ENCODE assay signal across 7 mouse cellular contexts in the genomic region with DNA sequence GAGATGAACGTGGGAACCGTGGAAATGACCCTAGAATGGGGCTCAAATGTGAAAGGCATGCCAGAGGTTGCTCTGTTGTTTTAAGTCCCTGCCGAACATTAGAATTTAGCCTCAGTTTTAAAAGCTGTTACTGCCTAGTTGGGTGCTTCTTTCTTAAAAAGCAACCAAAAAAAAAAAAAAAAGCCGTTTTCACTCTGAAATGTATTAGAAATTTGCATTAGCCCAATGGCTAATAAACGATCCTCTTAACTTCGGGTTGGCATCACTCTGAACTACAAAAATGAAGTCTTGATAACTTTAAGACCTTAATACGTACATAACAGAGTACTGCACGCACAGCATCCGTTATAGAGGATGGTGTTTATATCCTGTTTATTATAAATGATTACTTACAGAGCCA. TPM values are rescaled to one million over a fixed set of nuclear protein-coding genes. Genes with fewer than 3 reads are reported as not detected.
DNase-seq lines count a peak whose midpoint lies in the region; ATAC-seq and TF ChIP-seq lines count a peak whose summit lies in the region.

No protein-coding gene starts in this region.

- peak overlapping the region; percentile 97 for H3K4me3 ChIP-seq in megakaryocyte, embryonic 14.5 days (replicated peaks)
- peak overlapping the region; percentile 97 for H3K4me3 ChIP-seq in forebrain, embryonic 10.5 days
- H3K4me3 ChIP-seq in limb, embryonic 14.5 days (replicated peaks; ENCODE audit: low read length), result peak overlapping the region; percentile 95
- peak overlapping the region; percentile 92 for H3K4me3 ChIP-seq in stomach, embryonic 16.5 days (replicated peaks; ENCODE audit: low read length)

- peak overlapping the region; percentile 99 for H3K27ac ChIP-seq in forebrain, embryonic 10.5 days
- H3K27ac ChIP-seq in limb, embryonic 14.5 days (replicated peaks; ENCODE audit: low read depth, low read length), result peak overlapping the region; percentile 94
- peak overlapping the region; percentile 97 for H3K27ac ChIP-seq in stomach, embryonic 16.5 days (ENCODE audit: low read length)

- DNase-seq in forebrain, embryonic 10.5 days (ENCODE audit: extremely low spot score, low spot score), result no peak
- DNase-seq in limb, embryonic 14.5 days (ENCODE audit: low spot score), result no peak
- no peak for DNase-seq in left cerebral cortex, adult 18-20 months (ENCODE audit: low spot score in 2 of 2)
- no peak for DNase-seq in adrenal gland, postnatal 25 days

- H3K27me3 ChIP-seq in megakaryocyte, embryonic 14.5 days (replicated peaks), result no peaks in the 10 kb centered on the region
- no peaks in the 10 kb centered on the region for H3K27me3 ChIP-seq in forebrain, embryonic 10.5 days (ENCODE audit: poor library complexity, severe bottlenecking)
- H3K27me3 ChIP-seq in limb, embryonic 14.5 days (ENCODE audit: control insufficient read depth, insufficient read depth, low read length), result no peaks in the 10 kb centered on the region
- no peaks in the 10 kb centered on the region for H3K27me3 ChIP-seq in stomach, embryonic 16.5 days (ENCODE audit: control insufficient read depth, insufficient read depth, low read length)

- H3K4me1 ChIP-seq in megakaryocyte, embryonic 14.5 days, result peaks cover 37% of the 10 kb centered on the region
- peaks cover 19% of the 10 kb centered on the region for H3K4me1 ChIP-seq in forebrain, embryonic 10.5 days
- H3K4me1 ChIP-seq in limb, embryonic 14.5 days (ENCODE audit: control insufficient read depth, insufficient read depth, low read length), result 0 out of 2 replicates have a peak, but pooled peaks cover 2% of the 10 kb centered on the region
- H3K4me1 ChIP-seq in stomach, embryonic 16.5 days (ENCODE audit: control insufficient read depth, insufficient read depth, low read length), result 0 out of 2 replicates have a peak, but pooled peaks cover 5% of the 10 kb centered on the region

- H3K9me3 ChIP-seq in megakaryocyte, embryonic 14.5 days, result peaks cover 8% of the 10 kb centered on the region
- H3K9me3 ChIP-seq in forebrain, embryonic 10.5 days, result no peaks in the 10 kb centered on the region; the same call in 1 of the 2 replicates
- H3K9me3 ChIP-seq in limb, embryonic 14.5 days (ENCODE audit: control insufficient read depth, low read length), result no peaks in the 10 kb centered on the region
- no peaks in the 10 kb centered on the region; the same call in 1 of the 2 replicates for H3K9me3 ChIP-seq in stomach, embryonic 16.5 days (replicated peaks; ENCODE audit: control insufficient read depth, low read length)

- H3K4me2 ChIP-seq in limb, embryonic 14.5 days (replicated peaks; ENCODE audit: low read depth, low read length, severe bottlenecking), result peak overlapping the region; percentile 88
- H3K4me2 ChIP-seq in stomach, embryonic 16.5 days (ENCODE audit: low read depth, low read length), result peak overlapping the region; percentile 90

- peaks cover 11% of the 10 kb centered on the region for H3K36me3 ChIP-seq in megakaryocyte, embryonic 14.5 days (replicated peaks; ENCODE audit: low read length)
- H3K36me3 ChIP-seq in forebrain, embryonic 10.5 days (replicated peaks), result no peaks in the 10 kb centered on the region
- no peaks in the 10 kb centered on the region for H3K36me3 ChIP-seq in limb, embryonic 14.5 days (ENCODE audit: control insufficient read depth, insufficient read depth, low read length)
- H3K36me3 ChIP-seq in stomach, embryonic 16.5 days (ENCODE audit: control insufficient read depth, insufficient read depth, low read length), result no peaks in the 10 kb centered on the region

- ATAC-seq in megakaryocyte, adult 5-6 weeks (ENCODE audit: poor library complexity, severe bottlenecking), result no peak
- no peak for ATAC-seq in limb, embryonic 14.5 days (ENCODE audit: low FRiP score, low read depth)
- no peak for ATAC-seq in stomach, embryonic 16.5 days (ENCODE audit: insufficient read depth, low FRiP score)

- TF ChIP-seq POLR2A in limb, embryonic 14.5 days (IDR thresholded peaks at IDR 0.05; ENCODE audit: borderline replicate concordance, extremely low read depth, insufficient read depth, insufficient read length), result no peak

- H3K9ac ChIP-seq in limb, embryonic 14.5 days (ENCODE audit: low read depth, low read length, severe bottlenecking), result peak overlapping the region; percentile 86
- H3K9ac ChIP-seq in stomach, embryonic 16.5 days (ENCODE audit: low read length), result peak overlapping the region; percentile 97

- 11% methylated on average over 9 of the region's 9 CpGs for WGBS in forebrain, embryonic 10.5 days
- WGBS in limb, embryonic 14.5 days, result 8% methylated on average over 9 of the region's 9 CpGs
- 5% methylated on average over 9 of the region's 9 CpGs for WGBS in stomach, embryonic 16.5 days

RNA-seq across cellular contexts. Expression of gene Elf2, which starts 1.7 kb away (rescaled TPM):
- polyA plus RNA-seq in megakaryocyte, embryonic 14.5 days (2012; ENCODE audit: insufficient read depth, low replicate concordance), result 1.5 and 8.7 TPM in 2 replicates
- 37.0 and 39.6 TPM in 2 replicates for total RNA-seq in megakaryocyte, adult 5-6 weeks (2015)
- 98.4 and 102 TPM in 2 replicates for total RNA-seq in megakaryocyte, adult 5-6 weeks (2017)
- 41.6 and 44.2 TPM in 2 replicates for polyA plus RNA-seq in forebrain, embryonic 10.5 days (2016; fragmentation: Nextera tagmentation; extraction: Ambion mirVana)
- polyA plus RNA-seq in limb, embryonic 14.5 days (2012; rRNA removed), result 60.8 and 61.4 TPM in 2 replicates
- 59.3 and 64.0 TPM in 2 replicates for polyA plus RNA-seq in limb, embryonic 14.5 days (2014; fragmentation: Nextera tagmentation; extraction: Ambion mirVana)
- 58.2 and 58.7 TPM in 2 replicates for polyA plus RNA-seq in stomach, embryonic 16.5 days (2015; fragmentation: Nextera tagmentation; extraction: Ambion mirVana)
- 10 to 100 TPM; 58.3 to 60.2 TPM for total RNA-seq in left cerebral cortex, adult 18-20 months (2021)
- 84.4 and 88.0 TPM in 2 replicates for total RNA-seq in adrenal gland, postnatal 25 days (2021)

RNA-seq across cellular contexts. Expression of gene Mgarp, which starts 54.4 kb away (rescaled TPM):
- polyA plus RNA-seq in megakaryocyte, embryonic 14.5 days (2012; ENCODE audit: insufficient read depth, low replicate concordance), result 6.5 TPM in 1 of 2 replicates, not detected in the other
- not detected in 2 replicates for total RNA-seq in megakaryocyte, adult 5-6 weeks (2015)
- total RNA-seq in megakaryocyte, adult 5-6 weeks (2017), result not detected in 2 replicates
- polyA plus RNA-seq in forebrain, embryonic 10.5 days (2016; fragmentation: Nextera tagmentation; extraction: Ambion mirVana), result 8.4 and 12.8 TPM in 2 replicates
- 3.1 TPM in 2 replicates for polyA plus RNA-seq in limb, embryonic 14.5 days (2012; rRNA removed)
- 4.0 and 4.9 TPM in 2 replicates for polyA plus RNA-seq in limb, embryonic 14.5 days (2014; fragmentation: Nextera tagmentation; extraction: Ambion mirVana)
- polyA plus RNA-seq in stomach, embryonic 16.5 days (2015; fragmentation: Nextera tagmentation; extraction: Ambion mirVana), result 4.2 and 4.5 TPM in 2 replicates
- total RNA-seq in left cerebral cortex, adult 18-20 months (2021), result not detected
- total RNA-seq in adrenal gland, postnatal 25 days (2021), result 637 and 688 TPM in 2 replicates
